Mouse (Mus musculus) megakaryocyte progenitor cell, adult 5-6 weeks (primary cell): ENCODE measurements around the gene Jaml. TPM values are rescaled to one million over a fixed set of nuclear protein-coding genes. Genes with fewer than 3 reads are reported as not detected.

Experiments used
- total RNA-seq, 2 experiments: library from RNA; stranded (forward) in 1 of 2; stranded (reverse) in 1 of 2; fragments of 157-497, 149-512 nt in 1 of 2; fragments of 200-1000 nt in 1 of 2; gene quantifications; 2 replicates each; pipeline versions ENCODE4 v1.2.3 to v1.2.4; 2015 to 2017

The Jaml gene
- total RNA-seq, 2 experiments from 2014 or later = 0.89 to 4.6 TPM

Other genes with a start within 250 kb of the Jaml start
- gene Kmt2a, start 197.9 kb upstream of the Jaml start, total RNA-seq (2015) = 49.6 and 61.0 TPM in 2 replicates
- gene Kmt2a, start 197.9 kb upstream of the Jaml start, total RNA-seq (2017) = 7.0 and 11.3 TPM in 2 replicates
- 457 and 602 TPM in 2 replicates for gene Atp5l, start 158.4 kb upstream of the Jaml start, total RNA-seq (2015)
- 109 and 166 TPM in 2 replicates for gene Atp5l, start 158.4 kb upstream of the Jaml start, total RNA-seq (2017)
- gene Ube4a, start 113.6 kb upstream of the Jaml start, total RNA-seq (2015) = 45.7 and 48.1 TPM in 2 replicates
- gene Ube4a, start 113.6 kb upstream of the Jaml start, total RNA-seq (2017) = 32.4 and 44.6 TPM in 2 replicates
- gene Cd3g, start 98.8 kb upstream of the Jaml start, total RNA-seq (2015) = not detected in 2 replicates
- 0.30 and 3.1 TPM in 2 replicates for gene Cd3g, start 98.8 kb upstream of the Jaml start, total RNA-seq (2017)
- gene Cd3d, start 97.4 kb upstream of the Jaml start, total RNA-seq (2015) = 0.12 and 0.44 TPM in 2 replicates
- gene Cd3d, start 97.4 kb upstream of the Jaml start, total RNA-seq (2017) = 0.17 and 0.33 TPM in 2 replicates
- not detected in 2 replicates for gene Cd3e, start 69.6 kb upstream of the Jaml start, total RNA-seq (2015)
- gene Cd3e, start 69.6 kb upstream of the Jaml start, total RNA-seq (2017) = not detected in 2 replicates
- not detected in 2 replicates for gene Mpzl2, start 39.4 kb upstream of the Jaml start, total RNA-seq (2015)
- not detected in 2 replicates for gene Mpzl2, start 39.4 kb upstream of the Jaml start, total RNA-seq (2017)
- gene Mpzl3, start 24.0 kb upstream of the Jaml start, total RNA-seq (2015) = 0.20 and 0.35 TPM in 2 replicates
- 0.58 and 2.1 TPM in 2 replicates for gene Mpzl3, start 24.0 kb upstream of the Jaml start, total RNA-seq (2017)
- gene Scn2b, start 38.6 kb downstream of the Jaml start, total RNA-seq (2015) = not detected in 2 replicates
- gene Scn2b, start 38.6 kb downstream of the Jaml start, total RNA-seq (2017) = not detected in 2 replicates
- gene Scn4b, start 59.2 kb downstream of the Jaml start, total RNA-seq (2015) = not detected in 2 replicates
- gene Scn4b, start 59.2 kb downstream of the Jaml start, total RNA-seq (2017) = not detected in 2 replicates
- not detected in 2 replicates for gene BC049352, start 102.8 kb downstream of the Jaml start, total RNA-seq (2015)
- not detected in 2 replicates for gene BC049352, start 102.8 kb downstream of the Jaml start, total RNA-seq (2017)
- 0.05 TPM in 1 of 2 replicates, not detected in the other for gene Tmprss4, start 124.9 kb downstream of the Jaml start, total RNA-seq (2015)
- 0.41 TPM in 1 of 2 replicates, not detected in the other for gene Tmprss4, start 124.9 kb downstream of the Jaml start, total RNA-seq (2017)
- gene Il10ra, start 190.0 kb downstream of the Jaml start, total RNA-seq (2015) = 2.9 and 3.9 TPM in 2 replicates
- 8.1 and 9.2 TPM in 2 replicates for gene Il10ra, start 190.0 kb downstream of the Jaml start, total RNA-seq (2017)
- not detected in 2 replicates for gene Tmprss13, start 239.9 kb downstream of the Jaml start, total RNA-seq (2015)
- not detected in 2 replicates for gene Tmprss13, start 239.9 kb downstream of the Jaml start, total RNA-seq (2017)